Mouse (Mus musculus) urinary bladder, postnatal 0 days (tissue): ENCODE results near the gene Gatb. TPM values are rescaled to one million over a fixed set of nuclear protein-coding genes. Genes with fewer than 3 reads are reported as not detected.

Source experiments
- polyA plus RNA-seq: library from polyadenylated mRNA; unstranded; fragments of >200 nt; fragmentation: Nextera tagmentation; extraction: Ambion mirVana; gene quantifications from 2 replicates; pipeline ENCODE4 v1.2.1, GENCODE M21; 2015

Gatb gene
- 11.9 and 12.9 TPM in 2 replicates for polyA plus RNA-seq

GRCm38 (mm10) chr3:85573864-85574830 is at the start of gene Gatb:
Gene Gatb, plus strand, starts transcription at chr3:85574119.

Other genes with a start within 250 kb of the Gatb start
- 1.7 and 2.4 TPM in 2 replicates for gene Fam160a1, start 243.2 kb downstream of the Gatb start, polyA plus RNA-seq